Mouse (Mus musculus) induced T-regulatory cell, adult 2 months (primary cell): Measurements from ENCODE around the gene Arhgef10l.

Source experiments
- DNase-seq: peaks from one replicate; pipeline ENCODE4 v3.0.0-alpha.2; 2012; ENCODE audit warnings: low read depth

Gene Arhgef10l

DNA sequence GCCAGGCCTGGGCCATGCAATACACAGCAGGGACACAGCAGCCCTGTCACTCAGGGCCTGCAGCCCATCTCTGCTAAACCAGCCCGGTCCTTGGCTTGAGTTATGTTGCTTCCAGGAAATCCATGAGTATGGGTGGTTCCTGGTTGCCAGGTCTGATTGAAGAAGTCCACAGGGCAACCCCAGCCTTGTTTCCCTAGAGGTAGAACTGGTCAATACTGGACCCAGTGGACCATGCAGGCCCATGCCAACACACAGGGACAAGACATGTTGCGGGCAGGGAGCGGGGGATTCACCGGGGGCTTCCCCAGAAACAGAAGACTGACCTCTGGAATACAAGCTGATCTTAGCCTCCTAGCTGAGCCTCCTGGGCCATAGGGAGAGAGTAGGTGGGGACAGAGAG, 142.9 kb downstream of the Arhgef10l start:
- no peak for DNase-seq

DNA sequence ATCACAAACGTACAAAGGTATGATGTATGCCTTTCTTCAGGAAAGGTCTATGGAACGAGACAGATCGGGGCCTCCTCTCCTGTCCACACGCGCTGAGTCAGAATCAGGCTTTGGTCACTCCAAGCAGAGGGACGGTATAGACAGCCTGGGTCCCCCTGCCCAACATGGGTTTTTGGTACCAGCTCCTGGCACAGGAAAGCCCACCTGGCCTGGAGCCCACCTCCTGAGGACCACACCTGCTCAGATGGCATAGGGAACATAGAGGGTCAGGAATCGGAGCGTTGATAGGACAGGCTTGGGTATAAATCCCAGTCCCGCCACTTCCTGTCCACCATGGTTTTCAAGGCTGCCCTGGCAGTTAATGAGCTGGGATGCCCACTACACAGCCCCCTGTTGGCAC, 145.1 kb downstream of the Arhgef10l start:
- DNase-seq, result no peak

DNA sequence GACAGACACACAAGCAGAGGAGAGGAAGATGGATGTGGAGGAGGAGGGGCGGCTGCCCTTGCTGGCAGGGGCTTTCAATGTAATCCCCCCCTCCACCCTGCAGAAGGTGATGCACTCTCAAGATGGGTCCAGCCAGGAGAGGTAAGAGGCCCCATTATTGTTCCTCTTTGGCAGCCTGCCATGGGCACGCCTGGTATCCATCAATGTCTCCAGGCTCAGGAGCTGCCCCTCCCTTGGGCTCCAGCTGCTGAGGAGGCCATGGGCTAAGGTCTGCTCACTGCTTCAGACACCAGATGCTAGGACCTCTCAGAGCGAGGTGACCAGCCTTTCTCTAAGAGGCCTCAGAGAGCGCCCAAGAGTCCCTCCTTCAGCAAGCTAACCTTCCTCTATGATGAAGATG, 152.0 kb downstream of the Arhgef10l start:
- no peak for DNase-seq

DNA sequence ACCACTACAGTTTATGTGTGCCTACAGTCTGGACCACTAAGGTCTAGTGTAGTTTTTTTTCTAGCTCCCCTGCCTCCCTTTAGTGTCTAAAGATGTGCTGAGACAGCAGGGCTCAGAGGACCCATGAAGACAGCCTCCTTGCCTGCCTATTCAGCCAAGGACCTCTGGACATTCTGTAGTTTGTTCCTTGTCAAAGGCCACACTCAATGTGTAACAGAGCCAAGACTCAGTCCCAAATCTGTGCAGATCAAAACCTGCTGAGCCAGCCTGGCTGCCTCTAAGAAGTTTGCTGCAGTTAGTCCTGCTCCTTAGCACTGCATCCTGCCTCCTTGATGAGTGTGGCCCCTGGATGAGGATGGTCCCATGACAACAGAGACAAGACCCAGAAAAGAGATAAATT, 156.0 kb downstream of the Arhgef10l start:
- DNase-seq, result no peak

DNA sequence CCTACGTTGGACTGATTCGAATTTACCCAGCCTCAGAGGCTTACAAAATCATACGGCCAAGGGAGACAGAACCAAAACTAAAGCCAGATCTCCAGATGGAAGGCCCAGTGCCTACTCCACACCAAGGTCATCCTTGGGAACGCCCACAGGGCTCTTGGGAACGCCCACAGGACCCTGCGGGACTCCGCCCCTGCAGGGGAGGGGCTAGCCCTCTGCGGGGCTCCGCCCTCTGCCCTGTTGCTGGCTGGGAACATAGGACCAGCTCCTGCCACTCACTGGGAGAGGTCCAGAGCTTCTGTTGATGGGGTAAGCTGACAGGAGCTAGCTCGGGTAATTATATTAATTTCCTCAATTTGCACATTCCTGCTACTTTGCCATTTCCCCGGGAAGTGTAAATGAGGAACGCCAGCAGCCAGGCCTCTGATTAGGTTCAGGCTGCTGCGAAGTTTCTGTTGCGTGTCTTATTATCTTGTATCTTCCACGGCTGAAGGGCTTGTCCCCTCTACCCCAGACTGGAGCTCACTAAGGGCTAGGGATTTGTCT, 158.6 kb downstream of the Arhgef10l start:
- DNase-seq, result no peak

DNA sequence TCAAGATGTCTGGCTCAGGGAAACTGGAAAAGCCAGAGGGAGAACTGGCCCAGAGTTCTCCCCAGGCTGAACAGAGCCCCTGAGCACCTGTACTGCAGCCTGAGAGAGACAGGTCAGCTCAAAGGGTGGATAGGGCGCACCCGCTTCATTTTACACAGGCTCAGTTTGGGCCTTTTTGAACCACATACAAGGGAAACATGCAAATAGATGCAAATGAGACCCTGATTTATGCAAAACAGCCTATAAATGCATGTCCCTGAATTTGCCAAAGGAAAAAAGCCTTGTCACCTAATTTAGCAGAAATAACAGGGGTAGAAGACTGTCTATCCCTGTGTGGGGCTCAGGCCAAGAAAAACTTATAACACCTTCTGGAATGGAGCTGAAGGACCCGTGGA, 160.2 kb downstream of the Arhgef10l start:
- DNase-seq, result no peak

DNA sequence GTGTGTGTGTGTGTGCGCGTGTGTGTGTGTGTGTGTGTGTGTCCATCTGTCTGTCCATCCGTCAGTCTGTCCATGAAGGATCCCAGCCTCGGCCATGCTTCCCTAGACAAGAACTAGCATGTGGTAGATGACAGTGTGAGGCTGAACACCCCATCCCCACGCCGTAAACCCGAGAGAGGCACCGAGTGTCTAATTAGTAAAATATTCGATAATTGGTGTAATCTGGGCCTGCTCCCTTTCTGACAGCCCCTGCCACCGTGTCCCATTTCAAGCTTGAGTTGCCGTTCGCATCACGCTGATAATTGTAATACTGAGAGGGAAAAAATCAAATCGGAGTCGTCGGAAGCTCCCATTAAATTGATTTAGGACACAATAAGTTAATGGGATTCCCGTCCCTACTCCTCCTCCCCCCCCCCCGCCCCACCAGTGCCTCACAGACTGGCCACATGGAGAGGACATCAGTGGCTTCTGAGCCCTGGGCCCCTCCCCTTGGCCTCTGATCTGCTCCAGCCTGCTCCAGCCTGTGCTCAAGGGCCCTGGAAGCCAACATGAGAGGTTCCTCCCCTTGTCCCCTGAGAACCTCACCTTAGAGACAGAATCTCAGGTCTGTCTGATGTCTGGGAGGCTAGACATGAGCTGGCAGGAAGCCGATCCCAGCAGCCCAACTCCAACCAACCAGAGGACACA, 160.7 kb downstream of the Arhgef10l start:
- DNase-seq, result no peak

DNA sequence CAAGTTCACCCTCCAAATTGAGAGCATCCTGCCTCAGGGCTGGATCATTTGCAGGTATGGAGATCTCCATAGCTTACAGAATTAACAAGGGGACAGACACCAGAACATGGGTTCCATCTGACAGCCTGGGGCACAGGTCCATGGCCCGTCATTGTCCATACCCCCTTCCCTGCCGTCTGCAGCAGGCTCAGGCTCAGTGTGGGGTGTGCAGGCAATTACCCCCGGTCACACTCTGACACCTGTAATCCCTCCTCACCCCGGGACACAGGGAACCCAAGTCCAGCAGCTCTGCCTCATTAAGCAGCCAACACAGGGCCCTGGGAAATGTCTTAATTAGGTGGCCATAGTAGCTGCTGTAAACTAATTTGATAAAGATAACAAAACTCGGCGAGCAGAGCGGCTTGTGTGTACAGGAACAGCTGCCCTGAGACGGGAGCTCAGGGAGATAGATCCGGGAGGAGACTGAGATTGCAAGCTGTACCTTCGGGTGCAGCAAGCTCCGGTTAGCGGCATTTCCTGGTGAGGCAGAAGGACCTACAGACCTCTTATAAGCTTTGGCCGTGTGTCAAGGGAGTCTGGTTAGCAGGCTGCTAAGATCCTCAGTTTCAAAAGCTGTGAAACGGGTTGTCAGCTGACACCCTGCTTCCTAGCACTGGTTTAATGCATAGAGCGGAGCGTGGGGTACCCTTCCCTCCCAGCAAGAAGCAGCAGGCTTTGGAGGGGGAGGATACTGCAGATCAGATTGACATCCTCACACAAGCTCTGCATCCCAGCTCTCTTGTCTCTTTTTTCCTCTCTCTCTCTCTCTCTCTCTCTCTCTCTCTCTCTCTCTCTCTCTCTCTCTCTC, 161.5 kb downstream of the Arhgef10l start:
- DNase-seq, result no peak

DNA sequence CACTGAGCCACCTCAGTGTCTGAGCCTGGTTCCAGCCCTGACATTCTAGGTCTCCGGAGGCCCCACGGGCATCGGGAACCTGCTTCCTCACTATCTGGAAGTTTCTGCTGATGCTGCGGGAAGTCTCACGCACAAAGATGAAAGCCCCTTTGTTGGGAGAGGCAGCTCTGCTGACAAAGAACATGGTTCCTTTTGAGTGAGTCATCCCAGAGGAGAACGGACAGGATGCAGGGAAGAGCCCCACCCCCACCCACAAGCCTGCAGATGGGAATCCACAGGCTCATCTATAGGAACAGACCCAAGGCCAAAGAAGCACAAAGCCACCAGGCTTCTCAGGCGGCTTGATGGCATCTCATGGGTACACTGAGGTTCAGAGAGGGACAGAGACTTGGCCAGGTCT, 165.0 kb downstream of the Arhgef10l start:
- no peak for DNase-seq

DNA sequence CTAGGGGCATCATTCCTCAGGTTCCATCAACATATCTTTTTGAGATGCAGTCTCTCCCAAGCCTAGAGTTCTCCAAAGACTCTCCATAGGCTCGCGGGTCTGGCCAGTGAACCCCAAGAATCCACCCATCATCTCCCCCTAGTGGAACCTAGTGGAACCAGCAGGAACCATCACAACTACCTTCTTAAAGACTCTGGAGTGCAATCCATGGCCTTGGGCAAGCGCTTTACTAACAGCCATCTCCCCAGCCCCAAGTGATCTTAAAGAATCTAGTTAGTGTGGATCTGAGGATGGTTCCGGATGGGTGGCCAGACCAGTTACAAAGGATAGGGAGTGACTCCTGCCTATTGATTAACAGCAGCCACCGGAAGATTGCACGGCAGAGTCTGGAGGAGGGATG, 166.2 kb downstream of the Arhgef10l start:
- no peak for DNase-seq

DNA sequence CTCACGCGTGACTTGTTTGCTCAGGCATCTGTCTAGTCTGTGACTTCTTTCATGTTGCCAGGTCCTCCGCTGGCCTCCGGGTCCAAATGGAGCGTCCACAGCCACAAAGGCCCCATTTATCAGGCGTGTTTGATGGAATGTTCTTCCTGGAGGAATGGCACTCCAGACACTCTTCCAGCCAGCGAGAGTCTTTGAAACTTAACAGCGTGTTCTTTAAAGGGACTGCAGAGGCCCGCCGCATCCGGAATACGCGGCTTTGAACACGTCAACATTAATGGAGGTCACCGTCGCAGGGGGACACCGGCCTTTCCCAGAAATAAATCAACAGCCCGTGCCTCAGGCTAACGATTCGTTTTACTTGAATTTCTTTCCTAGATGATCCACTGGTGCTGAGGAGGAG, 168.6 kb downstream of the Arhgef10l start:
- no peak for DNase-seq

DNA sequence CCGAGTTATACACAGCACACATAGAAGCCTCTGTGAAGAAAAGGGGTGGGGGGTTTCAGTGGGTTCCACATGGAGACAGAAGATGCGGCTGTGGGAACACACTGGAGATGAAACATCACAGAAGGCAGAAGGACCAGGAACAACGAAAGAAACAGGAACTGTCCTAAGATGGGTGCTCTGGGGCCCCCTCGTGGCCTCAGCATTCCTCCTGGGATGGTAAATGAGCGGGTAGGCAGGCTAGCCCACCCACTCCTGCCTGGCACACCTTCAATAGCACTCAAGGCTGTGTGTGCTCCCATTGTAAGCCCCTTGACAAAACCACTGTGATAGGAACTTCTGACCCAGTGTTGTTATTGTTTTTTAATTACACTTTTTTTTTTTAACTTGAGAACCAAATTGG, 174.3 kb downstream of the Arhgef10l start:
- no peak for DNase-seq

DNA sequence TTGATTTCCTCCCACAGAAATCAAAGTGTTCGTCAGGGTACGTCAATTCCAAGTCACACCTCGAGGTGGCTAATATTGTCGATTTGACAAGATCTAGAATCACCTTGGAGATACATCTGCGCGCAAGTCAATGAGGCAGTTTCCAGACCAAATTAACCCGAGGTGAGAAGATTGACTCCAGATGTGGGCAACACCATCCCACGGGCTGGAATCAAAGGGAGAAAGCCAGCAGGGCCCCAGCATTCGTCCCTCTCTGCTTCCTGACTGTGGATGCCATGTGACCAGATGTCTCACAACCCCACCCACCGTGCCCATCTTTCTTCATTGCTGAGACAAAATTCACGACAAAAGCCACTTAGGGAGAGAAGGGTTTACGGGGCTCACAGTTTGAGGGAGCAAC, 180.4 kb downstream of the Arhgef10l start:
- DNase-seq, result no peak

DNA sequence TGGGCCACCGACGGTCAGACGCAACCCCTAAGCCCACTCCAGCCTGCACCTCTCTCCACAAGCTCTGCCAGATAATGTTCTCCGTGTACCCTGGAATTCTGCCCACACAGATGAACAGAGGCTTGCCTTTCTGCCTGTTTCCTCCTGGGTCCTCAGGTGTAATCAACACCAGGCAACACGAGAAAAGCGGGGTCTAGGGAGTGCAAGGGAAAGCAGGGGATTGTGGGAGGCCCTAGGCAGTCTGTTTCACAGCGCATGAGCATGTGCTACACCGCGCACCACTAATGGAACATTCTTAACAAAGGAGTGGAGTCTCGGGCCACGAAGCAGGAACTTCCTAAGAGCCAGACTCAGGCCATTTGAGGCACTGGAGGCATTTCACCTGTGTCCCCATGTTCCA, 182.7 kb downstream of the Arhgef10l start:
- no peak for DNase-seq

DNA sequence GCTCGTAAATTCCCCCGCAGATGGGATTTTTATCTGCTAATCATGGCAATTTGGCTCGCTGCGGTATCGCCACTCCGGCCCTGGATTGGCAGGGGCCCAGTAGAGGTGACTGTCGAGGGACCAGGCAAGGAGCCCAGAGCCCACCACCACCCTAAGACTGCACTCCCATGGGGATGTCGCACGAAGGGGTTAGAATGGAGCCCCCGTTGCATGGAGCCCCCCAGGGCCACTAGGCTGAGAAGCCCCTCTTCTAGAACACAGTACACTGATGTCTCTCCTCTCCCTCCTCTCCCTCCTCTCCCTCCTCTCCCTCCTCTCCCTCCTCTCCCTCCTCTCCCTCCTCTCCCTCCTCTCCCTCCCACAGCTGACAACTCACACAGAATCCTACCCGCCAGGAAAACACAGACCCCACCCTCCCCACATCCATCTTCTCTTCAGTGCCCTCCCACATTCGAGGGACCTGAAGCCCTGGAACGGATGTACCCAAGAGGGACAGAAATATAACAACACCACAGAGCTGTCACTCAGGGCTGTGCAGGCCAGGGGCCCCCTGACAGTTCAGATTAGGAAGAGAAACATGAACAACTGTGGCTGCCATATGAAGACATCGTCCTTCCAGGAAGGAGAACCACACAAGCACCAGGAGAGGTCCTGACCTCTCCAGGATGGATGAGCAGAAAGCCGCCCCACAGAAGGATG, 185.3 kb downstream of the Arhgef10l start:
- DNase-seq, result no peak

DNA sequence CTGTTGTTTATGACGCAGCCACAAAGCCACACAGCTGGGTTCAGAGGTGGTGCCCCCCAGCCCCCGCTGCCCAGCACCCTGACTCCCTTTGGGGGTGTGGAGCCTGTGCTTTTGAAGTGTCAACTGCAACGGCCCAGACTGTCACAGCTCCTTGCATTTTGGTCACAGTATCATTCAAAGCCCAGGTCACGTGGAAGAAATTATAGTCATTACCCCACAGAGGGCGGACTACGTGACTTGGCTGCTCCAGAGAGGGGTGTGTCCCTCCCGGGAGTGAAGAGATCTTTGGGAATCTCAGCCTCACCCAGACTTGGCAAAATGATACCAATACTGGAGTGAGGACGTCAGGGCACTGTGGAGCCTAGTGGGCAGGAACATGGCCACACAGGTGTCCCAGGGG, 190.6 kb downstream of the Arhgef10l start:
- no peak for DNase-seq

DNA sequence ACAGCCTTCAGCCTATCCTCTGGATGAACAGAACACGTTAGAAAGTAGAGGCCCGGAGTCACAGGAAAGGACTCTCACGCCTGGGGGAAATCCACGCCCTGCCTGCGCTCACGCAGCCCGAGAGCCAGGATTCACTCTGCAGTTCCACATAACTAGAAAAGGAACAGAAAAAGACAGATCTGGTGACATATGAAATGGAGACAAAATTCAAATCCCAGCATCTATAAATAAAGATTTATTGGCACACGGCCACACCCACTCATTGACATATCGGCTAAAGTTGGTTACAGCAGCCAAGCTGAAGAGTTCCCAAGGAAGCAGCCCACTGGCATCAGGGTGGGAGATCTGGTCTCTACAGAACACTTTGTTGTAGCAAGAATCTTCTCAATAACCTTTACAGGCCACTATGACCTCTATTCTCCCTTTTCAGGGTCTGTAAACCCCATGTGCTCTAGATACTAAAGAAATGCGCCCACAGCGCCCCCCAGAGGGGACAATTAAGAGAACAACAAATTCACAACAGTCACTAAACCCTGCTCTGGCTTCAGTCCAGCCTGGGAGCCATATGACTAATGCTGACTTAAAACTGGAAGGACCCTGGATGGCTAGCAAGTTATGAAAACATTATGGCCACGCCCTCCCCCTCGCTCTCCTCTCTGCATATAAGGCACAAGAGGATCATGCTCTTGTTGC, 195.9 kb downstream of the Arhgef10l start:
- no peak for DNase-seq

DNA sequence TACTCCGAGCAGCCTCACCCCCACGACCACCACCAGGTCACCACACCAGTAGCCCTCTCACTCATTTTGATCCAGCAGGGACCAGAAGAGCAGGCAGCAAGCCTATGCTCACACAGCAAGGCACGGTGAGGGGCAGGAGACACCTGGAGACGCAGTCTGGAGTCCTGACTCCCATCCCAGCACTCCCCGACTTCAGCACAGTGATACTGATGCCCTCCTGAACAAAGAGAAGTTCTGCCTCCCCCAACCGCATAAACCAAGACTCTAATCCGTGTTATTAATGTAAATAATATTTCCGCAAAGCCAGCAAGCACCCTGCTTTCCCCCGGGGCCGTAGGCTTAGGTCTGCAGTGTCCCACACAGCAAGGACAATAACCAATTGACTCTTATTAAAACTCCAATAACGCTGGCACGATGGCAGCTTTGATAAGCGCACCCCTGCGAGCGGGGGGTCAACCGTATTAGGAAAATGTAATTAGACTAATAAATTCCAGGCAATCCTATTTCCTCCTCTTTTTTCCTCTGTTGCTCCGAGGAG, 198.5 kb downstream of the Arhgef10l start:
- DNase-seq, result no peak
